Mouse (Mus musculus): ENCODE results near the gene Cdc42bpg. TPM values are rescaled to one million over a fixed set of nuclear protein-coding genes. Genes with fewer than 3 reads are reported as not detected.
"Not testable (repeated sequence)": the region's sequence is repeated elsewhere in the genome, so short reads cannot be mapped to it uniquely, and the experiment has no call there.

Cdc42bpg gene
- polyA plus RNA-seq, 1 experiment from 2014 or later, result 0.58 TPM

GRCm38 (mm10) chr19:6307733-6308531 is 1.7 kb downstream of the Cdc42bpg start:
- Histone ChIP-seq H3K27ac (ENCODE audit: low read depth, low read length) (no peak overlapping the region), H3K9ac (ENCODE audit: low read length) (no peak overlapping the region), H3K36me3 (ENCODE audit: control insufficient read depth, insufficient read depth, low read length) (no peaks in the 10 kb centered on the region), H3K4me1 (ENCODE audit: control insufficient read depth, insufficient read depth, low read length) (no peaks in the 10 kb centered on the region), H3K27me3 (ENCODE audit: control insufficient read depth, insufficient read depth, low read length) (no peaks in the 10 kb centered on the region), H3K9me3 (ENCODE audit: control insufficient read depth, low read length) (no peaks in the 10 kb centered on the region), H3K4me2 (ENCODE audit: low read depth) (no peak overlapping the region), H3K4me3 (ENCODE audit: low read depth, low read length) (no peak overlapping the region)
- no peak for DNase-seq (ENCODE audit: low spot score)
- WGBS, result 93% methylated on average over 9 of the region's 9 CpGs
- ATAC-seq (ENCODE audit: insufficient read depth, low FRiP score, low TSS enrichment), result no peak

- H3K4me2 ChIP-seq (ENCODE audit: low read depth), result no peak overlapping the region
- WGBS, result 88% methylated on average over 5 of the region's 5 CpGs
- H3K27ac ChIP-seq (ENCODE audit: low read depth, low read length), result no peak overlapping the region
- no peaks in the 10 kb centered on the region for H3K27me3 ChIP-seq (ENCODE audit: control insufficient read depth, insufficient read depth, low read length)
- DNase-seq (ENCODE audit: low spot score), result no peak
- ATAC-seq (ENCODE audit: insufficient read depth, low FRiP score, low TSS enrichment), result no peak
- H3K9ac ChIP-seq (ENCODE audit: low read length), result no peak overlapping the region
- H3K4me3 ChIP-seq (ENCODE audit: low read depth, low read length), result no peak overlapping the region
- no peaks in the 10 kb centered on the region for H3K9me3 ChIP-seq (ENCODE audit: control insufficient read depth, low read length)
- H3K4me1 ChIP-seq (ENCODE audit: control insufficient read depth, insufficient read depth, low read length), result no peaks in the 10 kb centered on the region
- no peaks in the 10 kb centered on the region; the same call in 1 of the 2 replicates for H3K36me3 ChIP-seq (ENCODE audit: control insufficient read depth, insufficient read depth, low read length)
Observed at GRCm38 (mm10) chr19:6310181-6310580, 3.9 kb downstream of the Cdc42bpg start.

- WGBS, result 92% methylated on average over 3 of the region's 3 CpGs
- not testable (repeated sequence) for H3K4me2 ChIP-seq (ENCODE audit: low read depth)
Observed at GRCm38 (mm10) chr19:6311783-6312182, 5.5 kb downstream of the Cdc42bpg start.

GRCm38 (mm10) chr19:6313796-6314195 is 7.5 kb downstream of the Cdc42bpg start:
- ATAC-seq (ENCODE audit: insufficient read depth, low FRiP score, low TSS enrichment) (no peak), DNase-seq (ENCODE audit: low spot score) (no peak)
- H3K4me3 ChIP-seq (ENCODE audit: low read depth, low read length), result no peak overlapping the region
- no peaks in the 10 kb centered on the region for H3K27me3 ChIP-seq (ENCODE audit: control insufficient read depth, insufficient read depth, low read length)
- H3K4me2 ChIP-seq (ENCODE audit: low read depth), result no peak overlapping the region
- H3K36me3 ChIP-seq (ENCODE audit: control insufficient read depth, insufficient read depth, low read length), result no peaks in the 10 kb centered on the region; the same call in none of the 2 replicates
- 91% methylated on average over 8 of the region's 8 CpGs for WGBS
- no peaks in the 10 kb centered on the region for H3K4me1 ChIP-seq (ENCODE audit: control insufficient read depth, insufficient read depth, low read length)
- no peak overlapping the region for H3K9ac ChIP-seq (ENCODE audit: low read length)
- no peak overlapping the region for H3K27ac ChIP-seq (ENCODE audit: low read depth, low read length)
- no peaks in the 10 kb centered on the region for H3K9me3 ChIP-seq (ENCODE audit: control insufficient read depth, low read length)

More at GRCm38 (mm10) chr19:6311783-6312182, 5.5 kb downstream of the Cdc42bpg start:
- H3K27me3 ChIP-seq (ENCODE audit: control insufficient read depth, insufficient read depth, low read length); H3K36me3 ChIP-seq (ENCODE audit: control insufficient read depth, insufficient read depth, low read length); H3K9me3 ChIP-seq (ENCODE audit: control insufficient read depth, low read length); H3K4me1 ChIP-seq (ENCODE audit: control insufficient read depth, insufficient read depth, low read length); ATAC-seq (ENCODE audit: insufficient read depth, low FRiP score, low TSS enrichment); H3K9ac ChIP-seq (ENCODE audit: low read length); H3K27ac ChIP-seq (ENCODE audit: low read depth, low read length); DNase-seq (ENCODE audit: low spot score); H3K4me3 ChIP-seq (ENCODE audit: low read depth, low read length): not testable (repeated sequence)

GRCm38 (mm10) chr19:6314513-6314912 is 8.3 kb downstream of the Cdc42bpg start:
- Histone ChIP-seq H3K4me2 (ENCODE audit: low read depth) (no peak overlapping the region), H3K36me3 (ENCODE audit: control insufficient read depth, insufficient read depth, low read length) (no peaks in the 10 kb centered on the region; the same call in none of the 2 replicates), H3K4me3 (ENCODE audit: low read depth, low read length) (no peak overlapping the region), H3K9me3 (ENCODE audit: control insufficient read depth, low read length) (no peaks in the 10 kb centered on the region), H3K27me3 (ENCODE audit: control insufficient read depth, insufficient read depth, low read length) (no peaks in the 10 kb centered on the region), H3K4me1 (ENCODE audit: control insufficient read depth, insufficient read depth, low read length) (no peaks in the 10 kb centered on the region), H3K27ac (ENCODE audit: low read depth, low read length) (no peak overlapping the region), H3K9ac (ENCODE audit: low read length) (no peak overlapping the region)
- ATAC-seq (ENCODE audit: insufficient read depth, low FRiP score, low TSS enrichment), result no peak
- DNase-seq (ENCODE audit: low spot score), result no peak
- WGBS, result 86% methylated on average over 8 of the region's 8 CpGs

- ATAC-seq (ENCODE audit: insufficient read depth, low FRiP score, low TSS enrichment), result no peak
- WGBS, result 80% methylated on average over 14 of the region's 14 CpGs
- Histone ChIP-seq H3K27ac (ENCODE audit: low read depth, low read length) (no peak overlapping the region), H3K9ac (ENCODE audit: low read length) (no peak overlapping the region), H3K9me3 (ENCODE audit: control insufficient read depth, low read length) (no peaks in the 10 kb centered on the region), H3K27me3 (ENCODE audit: control insufficient read depth, insufficient read depth, low read length) (no peaks in the 10 kb centered on the region), H3K4me1 (ENCODE audit: control insufficient read depth, insufficient read depth, low read length) (no peaks in the 10 kb centered on the region), H3K36me3 (ENCODE audit: control insufficient read depth, insufficient read depth, low read length) (no peaks in the 10 kb centered on the region; the same call in none of the 2 replicates), H3K4me3 (ENCODE audit: low read depth, low read length) (no peak overlapping the region), H3K4me2 (ENCODE audit: low read depth) (no peak overlapping the region)
- DNase-seq (ENCODE audit: low spot score), result no peak
Observed at GRCm38 (mm10) chr19:6315573-6315972, 9.3 kb downstream of the Cdc42bpg start.

- H3K4me2 ChIP-seq (ENCODE audit: low read depth), result no peak overlapping the region
- no peak overlapping the region for H3K9ac ChIP-seq (ENCODE audit: low read length)
- no peaks in the 10 kb centered on the region for H3K4me1 ChIP-seq (ENCODE audit: control insufficient read depth, insufficient read depth, low read length)
- no peaks in the 10 kb centered on the region for H3K9me3 ChIP-seq (ENCODE audit: control insufficient read depth, low read length)
- DNase-seq (ENCODE audit: low spot score) (no peak), ATAC-seq (ENCODE audit: insufficient read depth, low FRiP score, low TSS enrichment) (no peak)
- no peak overlapping the region for H3K27ac ChIP-seq (ENCODE audit: low read depth, low read length)
- H3K4me3 ChIP-seq (ENCODE audit: low read depth, low read length), result no peak overlapping the region
- 92% methylated on average over 12 of the region's 12 CpGs for WGBS
- H3K27me3 ChIP-seq (ENCODE audit: control insufficient read depth, insufficient read depth, low read length), result no peaks in the 10 kb centered on the region
- no peaks in the 10 kb centered on the region; the same call in none of the 2 replicates for H3K36me3 ChIP-seq (ENCODE audit: control insufficient read depth, insufficient read depth, low read length)
Observed at GRCm38 (mm10) chr19:6318145-6318544, 11.9 kb downstream of the Cdc42bpg start.

- no peak overlapping the region for H3K9ac ChIP-seq (ENCODE audit: low read length)
- ATAC-seq (ENCODE audit: insufficient read depth, low FRiP score, low TSS enrichment), result no peak
- H3K27me3 ChIP-seq (ENCODE audit: control insufficient read depth, insufficient read depth, low read length), result no peaks in the 10 kb centered on the region
- WGBS, result 89% methylated on average over 8 of the region's 8 CpGs
- no peaks in the 10 kb centered on the region for H3K4me1 ChIP-seq (ENCODE audit: control insufficient read depth, insufficient read depth, low read length)
- no peaks in the 10 kb centered on the region for H3K9me3 ChIP-seq (ENCODE audit: control insufficient read depth, low read length)
- H3K36me3 ChIP-seq (ENCODE audit: control insufficient read depth, insufficient read depth, low read length), result no peaks in the 10 kb centered on the region; the same call in 1 of the 2 replicates
- H3K27ac ChIP-seq (ENCODE audit: low read depth, low read length), result no peak overlapping the region
- DNase-seq (ENCODE audit: low spot score), result no peak
- H3K4me2 ChIP-seq (ENCODE audit: low read depth), result no peak overlapping the region
- no peak overlapping the region for H3K4me3 ChIP-seq (ENCODE audit: low read depth, low read length)
Observed at GRCm38 (mm10) chr19:6321358-6321757, 15.1 kb downstream of the Cdc42bpg start.

Measured in neural tube, embryonic 11.5 days (tissue).